Mouse (Mus musculus) stomach, postnatal 0 days (tissue): ENCODE data around the gene Naa11. TPM values are rescaled to one million over a fixed set of nuclear protein-coding genes. Genes with fewer than 3 reads are reported as not detected.

Source experiments
- ATAC-seq: fragments of 200-750 bp; cut with Nextera tagmentation; 2 replicates; pipeline ENCODE4 v1.8.0; 2017; ENCODE audit not compliant: low FRiP score, low TSS enrichment
- DNase-seq: peaks from one replicate; pipeline ENCODE4 v3.0.0-alpha.2; 2016; ENCODE audit warnings: low spot score
- H3K27ac ChIP-seq: fragments of 300-500 bp; sonication (generic); replicated peaks from 2 replicates; pipeline ENCODE4 v1.5.1; 2014; ENCODE audit warnings: mild to moderate bottlenecking, control low read depth
- H3K27me3 ChIP-seq: fragments of 300-500 bp; sonication (generic); 2 replicates; pipeline ENCODE4 v1.6.1; 2014; ENCODE audit warnings: low read length; ENCODE audit not compliant: control insufficient read depth, insufficient read depth
- H3K36me3 ChIP-seq: fragments of 300-500 bp; sonication (generic); 2 replicates; pipeline ENCODE4 v1.6.1; 2014; ENCODE audit warnings: low read length, mixed read lengths; ENCODE audit not compliant: control insufficient read depth, insufficient read depth
- H3K4me1 ChIP-seq: fragments of 300-500 bp; sonication (generic); replicated peaks from 2 replicates; pipeline ENCODE4 v1.6.1; 2014; ENCODE audit warnings: antibody characterized with exemption; ENCODE audit not compliant: control insufficient read depth, insufficient read depth
- H3K4me2 ChIP-seq: fragments of 300-500 bp; sonication (generic); replicated peaks from 2 replicates; pipeline ENCODE4 v1.6.1; 2014; ENCODE audit warnings: low read depth, mild to moderate bottlenecking, control low read depth, moderate library complexity
- H3K4me3 ChIP-seq: fragments of 300-500 bp; sonication (generic); 2 replicates; pipeline ENCODE4 v1.5.1; 2014; ENCODE audit warnings: low read depth, low read length, control low read depth
- H3K9ac ChIP-seq: fragments of 300-500 bp; sonication (generic); 2 replicates; pipeline ENCODE4 v1.6.1; 2014; ENCODE audit warnings: mild to moderate bottlenecking, low read length, control low read depth, mixed read lengths
- H3K9me3 ChIP-seq: fragments of 300-500 bp; sonication (generic); 2 replicates; pipeline ENCODE4 v1.6.1; 2016; ENCODE audit warnings: low read length; ENCODE audit not compliant: control insufficient read depth
- CTCF ChIP-seq: IDR thresholded peaks from 2 replicates; pipeline ENCODE4 v1.5.1; 2016; ENCODE audit warnings: antibody characterized with exemption, low read depth, mild to moderate bottlenecking, moderate library complexity
- EP300 ChIP-seq: optimal IDR thresholded peaks from 2 replicates; pipeline ENCODE3; 2016; ENCODE audit warnings: antibody characterized with exemption
- WGBS: fragments of 180-500 bp; shearing (Covaris S2); extraction: QIAGEN DNeasy Blood & Tissue Kit; methylation state at CpG from one replicate; pipeline ENCODE4 v1.1.7; 2014; 5-methylcytosine and 5-hydroxymethylcytosine counted together
- polyA plus RNA-seq: library from polyadenylated mRNA; unstranded; fragments of >200 nt; fragmentation: Nextera tagmentation; extraction: Ambion mirVana; gene quantifications from 2 replicates; pipeline ENCODE4 v1.2.1, GENCODE M21; 2015

The Naa11 gene
- polyA plus RNA-seq, 1 experiment from 2014 or later, result not detected

DNA sequence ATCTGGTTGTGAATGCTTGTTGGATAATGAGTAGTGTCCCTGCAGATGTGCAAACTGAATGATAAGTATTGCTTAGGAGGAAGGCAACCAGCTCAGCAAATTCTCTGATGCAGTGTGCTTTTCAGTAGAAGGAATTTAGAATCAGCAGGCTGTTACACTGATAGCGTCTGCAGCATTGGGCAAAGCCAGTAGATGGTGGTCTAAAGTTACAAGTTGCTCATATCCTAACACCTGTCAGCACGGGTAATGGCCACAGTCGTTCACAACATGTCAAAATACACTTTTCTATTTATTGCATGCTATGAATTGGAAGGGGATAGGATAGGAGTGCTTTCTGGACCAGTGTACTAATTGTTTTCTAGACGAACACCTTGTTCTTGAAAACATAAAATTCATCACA is 33.1 kb downstream of the Naa11 start:
- no peak for ATAC-seq
- Histone ChIP-seq H3K36me3 (no peaks in the 10 kb centered on the region), H3K4me2 (no peak overlapping the region), H3K9ac (no peak overlapping the region), H3K4me1 (no peaks in the 10 kb centered on the region), H3K27me3 (no peaks in the 10 kb centered on the region), H3K9me3 (no peaks in the 10 kb centered on the region), H3K4me3 (no peak overlapping the region), H3K27ac (no peak overlapping the region)
- DNase-seq, result no peak
- TF ChIP-seq EP300 (no peak), CTCF (peak; percentile 22; the same call in 1 of the 2 replicates)
- WGBS, result 57% methylated on average over 4 of the region's 4 CpGs

DNA sequence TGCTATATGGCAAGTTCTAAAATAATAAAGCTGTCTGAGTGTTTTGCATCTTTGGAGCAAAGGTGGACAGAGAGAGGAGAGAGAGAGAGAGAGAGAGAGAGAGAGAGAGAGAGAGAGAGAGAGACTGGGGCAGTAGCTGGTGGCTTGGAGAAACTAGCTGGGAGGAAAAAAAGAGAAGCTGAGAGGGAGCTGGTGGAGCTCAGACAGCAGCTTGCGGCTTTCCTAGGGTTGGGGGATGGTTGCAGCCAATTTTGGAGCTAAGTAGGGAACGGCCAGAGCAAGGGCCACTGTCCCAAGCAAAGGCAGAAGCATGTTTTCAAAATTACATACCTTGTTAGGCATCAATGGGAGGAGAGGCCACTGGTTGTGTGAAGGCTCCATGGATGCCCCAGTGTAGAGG is 36.0 kb downstream of the Naa11 start:
- Histone ChIP-seq H3K9me3 (no peaks in the 10 kb centered on the region), H3K36me3 (no peaks in the 10 kb centered on the region), H3K27me3 (no peaks in the 10 kb centered on the region), H3K4me3 (no peak overlapping the region), H3K4me2 (no peak overlapping the region), H3K27ac (no peak overlapping the region), H3K4me1 (no peaks in the 10 kb centered on the region), H3K9ac (no peak overlapping the region)
- no peak for ATAC-seq
- 59% methylated on average over 2 of the region's 2 CpGs for WGBS
- DNase-seq, result no peak
- TF ChIP-seq EP300, result no peak
- TF ChIP-seq CTCF, result no peak

DNA sequence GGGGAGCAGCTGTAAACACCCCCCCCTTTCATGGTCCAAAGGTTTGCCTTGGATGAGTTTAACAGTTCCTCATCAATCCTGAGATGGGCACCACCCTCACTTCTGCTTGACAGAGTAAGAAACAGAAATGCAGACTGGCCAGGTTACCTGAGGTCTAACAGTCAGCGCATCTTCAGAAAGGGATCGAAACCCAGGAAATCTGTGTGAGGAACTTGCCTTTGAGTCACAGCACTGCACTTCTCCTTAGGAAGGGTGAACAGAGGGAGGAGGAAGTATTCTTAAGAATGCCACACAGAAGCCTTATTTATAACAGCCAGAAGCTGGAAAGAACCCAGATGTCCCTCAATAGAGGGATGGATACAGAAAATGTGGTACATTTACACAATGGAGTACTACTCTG is 37.0 kb downstream of the Naa11 start:
- Histone ChIP-seq H3K4me3 (no peak overlapping the region), H3K9ac (no peak overlapping the region), H3K27ac (no peak overlapping the region), H3K4me2 (no peak overlapping the region), H3K36me3 (no peaks in the 10 kb centered on the region), H3K27me3 (no peaks in the 10 kb centered on the region), H3K4me1 (no peaks in the 10 kb centered on the region), H3K9me3 (no peaks in the 10 kb centered on the region)
- ATAC-seq, result no peak
- no peak for DNase-seq
- TF ChIP-seq EP300 (no peak), CTCF (no peak)
- 91% methylated on average over 2 of the region's 2 CpGs for WGBS

DNA sequence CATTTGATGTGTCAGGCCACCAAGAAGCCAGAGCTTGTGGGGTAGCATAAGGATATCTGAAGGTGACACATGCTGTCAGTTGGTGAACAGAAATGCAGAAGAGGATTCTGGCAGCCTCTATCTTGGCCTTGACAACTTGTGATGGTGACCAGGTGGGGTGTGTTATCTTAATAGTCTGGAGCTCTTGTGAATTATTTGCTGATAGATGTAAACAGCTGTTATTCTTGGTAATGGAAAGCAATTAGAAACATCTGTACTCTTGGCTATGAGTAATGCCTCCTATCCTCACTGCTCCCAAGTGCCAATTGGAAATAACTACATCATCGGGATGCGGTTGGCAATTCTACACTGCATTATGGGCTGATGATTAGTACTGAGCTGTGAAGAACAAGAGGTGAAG is 43.4 kb downstream of the Naa11 start:
- Histone ChIP-seq H3K27me3 (no peaks in the 10 kb centered on the region), H3K9ac (no peak overlapping the region), H3K27ac (no peak overlapping the region), H3K9me3 (no peaks in the 10 kb centered on the region), H3K4me3 (no peak overlapping the region), H3K4me1 (no peaks in the 10 kb centered on the region), H3K36me3 (no peaks in the 10 kb centered on the region), H3K4me2 (no peak overlapping the region)
- ATAC-seq, result no peak; the same call in 1 of the 2 replicates
- 42% methylated on average over 2 of the region's 2 CpGs for WGBS
- DNase-seq, result no peak
- TF ChIP-seq EP300, result no peak
- TF ChIP-seq CTCF, result no peak

DNA sequence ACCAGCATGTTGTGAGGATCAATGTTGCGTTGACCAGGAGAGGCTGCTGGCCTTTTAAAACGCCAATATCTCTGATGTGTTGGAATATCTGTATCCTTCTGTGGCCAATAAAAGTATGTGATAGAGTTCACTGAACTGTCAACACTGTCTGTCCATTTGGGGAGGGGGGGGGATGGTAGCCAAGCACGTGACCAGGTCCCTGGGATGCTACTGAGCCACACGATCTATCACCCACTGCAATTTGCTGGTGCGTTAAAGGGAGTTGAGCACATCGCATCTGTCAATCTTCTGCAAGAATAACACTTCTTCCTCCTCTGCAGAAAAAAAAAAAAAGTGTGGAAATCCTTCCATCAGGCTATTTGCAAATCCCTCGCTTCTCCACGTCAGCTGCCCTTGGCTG is 43.9 kb downstream of the Naa11 start:
- ATAC-seq (no peak; the same call in 1 of the 2 replicates), DNase-seq (no peak)
- H3K27ac ChIP-seq, result no peak overlapping the region
- H3K4me1 ChIP-seq, result no peaks in the 10 kb centered on the region
- H3K4me3 ChIP-seq, result no peak overlapping the region
- no peaks in the 10 kb centered on the region for H3K27me3 ChIP-seq
- H3K4me2 ChIP-seq, result no peak overlapping the region
- H3K9ac ChIP-seq, result no peak overlapping the region
- H3K36me3 ChIP-seq, result no peaks in the 10 kb centered on the region
- no peaks in the 10 kb centered on the region for H3K9me3 ChIP-seq
- no peak for TF ChIP-seq CTCF
- TF ChIP-seq EP300, result no peak
- WGBS, result 60% methylated on average over 8 of the region's 8 CpGs

DNA sequence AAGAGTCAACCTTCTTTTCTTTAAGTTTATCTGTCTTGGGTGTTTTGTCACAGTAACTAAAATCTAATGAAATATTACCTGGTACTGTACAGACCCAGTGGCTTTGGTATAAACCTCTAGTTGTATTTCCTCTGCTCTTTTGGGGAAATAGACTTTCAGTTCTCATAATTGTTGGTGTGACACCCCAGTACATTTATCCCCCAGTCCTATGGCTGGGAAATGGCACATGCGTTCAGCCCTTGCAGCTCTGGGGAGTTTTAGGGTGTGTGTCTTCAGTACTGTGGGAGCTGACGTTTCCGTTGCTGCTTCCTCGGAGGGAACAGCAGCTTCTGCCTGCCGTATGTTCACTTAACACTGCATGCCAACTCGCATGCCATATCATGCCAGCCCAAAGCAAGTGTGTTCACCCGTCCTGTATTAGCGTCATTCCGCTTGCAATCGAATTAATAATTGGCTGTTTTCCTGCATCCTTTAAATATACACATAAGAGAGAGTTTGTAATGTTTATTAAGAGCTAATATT is 46.4 kb downstream of the Naa11 start:
- ATAC-seq (no peak), DNase-seq (no peak)
- no peak overlapping the region for H3K9ac ChIP-seq
- H3K9me3 ChIP-seq, result no peaks in the 10 kb centered on the region
- H3K4me1 ChIP-seq, result no peaks in the 10 kb centered on the region
- TF ChIP-seq CTCF, result no peak
- no peaks in the 10 kb centered on the region for H3K27me3 ChIP-seq
- no peak overlapping the region for H3K4me2 ChIP-seq
- H3K27ac ChIP-seq, result no peak overlapping the region
- no peak overlapping the region for H3K4me3 ChIP-seq
- WGBS, result 88% methylated on average over 10 of the region's 10 CpGs
- no peaks in the 10 kb centered on the region for H3K36me3 ChIP-seq
